Mouse (Mus musculus): ENCODE measurements around the gene Ripor3.

GRCm38 (mm10) chr2:167953819-167954218 lies 56.6 kb downstream of the Ripor3 start:
- TF ChIP-seq CTCF (IDR thresholded peaks at IDR 0.05; ENCODE audit: low read depth) (no peak), EP300 (optimal IDR thresholded peaks at IDR 0.05) (no peak)

Measured in stomach, postnatal 0 days (tissue).